Comparison of ENCODE assay signal across 41 mouse cellular contexts in genomic region chr17:28916520-28916919, GRCm38 (mm10). TPM values are rescaled to one million over a fixed set of nuclear protein-coding genes. Genes with fewer than 3 reads are reported as not detected.
"Had no signal": no experiment of that assay in that cellular context is flagged by ENCODE, and none has a peak within 500 bp of the region (broad histone marks: within the 10 kb centered on the region; RNA-seq: fewer than 3 reads in every experiment).

No protein-coding gene starts in this region.

- H3K36me3 ChIP-seq: heart, embryonic 10.5 days; heart, embryonic 12.5 days; heart, embryonic 13.5 days; heart, embryonic 15.5 days; hindbrain, embryonic 10.5 days; hindbrain, embryonic 12.5 days; hindbrain, embryonic 13.5 days; hindbrain, embryonic 15.5 days; intestine, embryonic 15.5 days; kidney, embryonic 15.5 days had no signal

- H3K27me3 ChIP-seq: heart, embryonic 13.5 days; heart, embryonic 15.5 days; hindbrain, embryonic 12.5 days; hindbrain, embryonic 13.5 days; hindbrain, embryonic 15.5 days; intestine, embryonic 15.5 days; kidney, embryonic 15.5 days had no signal

- H3K27ac ChIP-seq: heart, embryonic 10.5 days; heart, embryonic 13.5 days; heart, embryonic 15.5 days; hindbrain, embryonic 10.5 days; hindbrain, embryonic 12.5 days; hindbrain, embryonic 13.5 days; hindbrain, embryonic 14.5 days; hindbrain, embryonic 15.5 days; hindbrain, postnatal 0 days; kidney, embryonic 15.5 days; kidney, postnatal 0 days; layer of hippocampus, adult 2 months; left cerebral cortex, adult 2 months had no signal

- H3K9ac ChIP-seq: heart, embryonic 12.5 days; heart, embryonic 13.5 days; heart, embryonic 15.5 days; hindbrain, embryonic 12.5 days; hindbrain, embryonic 13.5 days; hindbrain, embryonic 14.5 days; hindbrain, embryonic 15.5 days; intestine, embryonic 15.5 days; kidney, embryonic 15.5 days had no signal

- DNase-seq: heart, postnatal 10 days; heart, postnatal 14 days; heart, postnatal 36 days; heart, postnatal 4 days; kidney, adult 11 months; kidney, adult 18-20 months; kidney, adult 2 months; kidney, adult 8-10 months; kidney, adult 9 months; kidney, postnatal 10 days; kidney, postnatal 14 days; kidney, postnatal 25 days; kidney, postnatal 36 days; kidney, postnatal 4 days; layer of hippocampus, adult 9-11 months; layer of hippocampus, postnatal 36 days had no signal

- ATAC-seq: hindbrain, embryonic 16.5 days; hindbrain, postnatal 0 days; inflammation-experienced regulatory T-cells, adult 6 months; intestine, embryonic 15.5 days; intestine, embryonic 16.5 days; intestine, postnatal 0 days had no signal

- H3K9me3 ChIP-seq: heart, embryonic 10.5 days; heart, embryonic 12.5 days; heart, embryonic 13.5 days; heart, embryonic 15.5 days; hindbrain, embryonic 10.5 days; hindbrain, embryonic 12.5 days; hindbrain, embryonic 13.5 days; hindbrain, embryonic 15.5 days; intestine, embryonic 15.5 days; kidney, embryonic 15.5 days had no signal

- H3K4me1 ChIP-seq: hindbrain, embryonic 10.5 days; hindbrain, embryonic 12.5 days; hindbrain, embryonic 13.5 days; hindbrain, embryonic 15.5 days; kidney, embryonic 15.5 days had no signal

- H3K4me3 ChIP-seq: heart, embryonic 10.5 days; heart, embryonic 12.5 days; heart, embryonic 13.5 days; heart, embryonic 15.5 days; hindbrain, embryonic 10.5 days; hindbrain, embryonic 12.5 days; hindbrain, embryonic 13.5 days; hindbrain, embryonic 15.5 days; intestine, embryonic 15.5 days; kidney, embryonic 15.5 days; layer of hippocampus, adult 2 months; left cerebral cortex, adult 2 months had no signal

- H3K4me2 ChIP-seq: heart, embryonic 12.5 days; heart, embryonic 13.5 days; heart, embryonic 15.5 days; hindbrain, embryonic 12.5 days; hindbrain, embryonic 13.5 days; hindbrain, embryonic 14.5 days; hindbrain, embryonic 15.5 days; intestine, embryonic 15.5 days; kidney, embryonic 15.5 days had no signal

RNA-seq across cellular contexts. Expression of gene 4930539E08Rik, which starts 1.4 kb away (rescaled TPM):
- polyA plus RNA-seq: hindbrain, embryonic 11.5 days had no signal

RNA-seq across cellular contexts. Expression of gene Pxt1, which starts 27.1 kb away (rescaled TPM):
- polyA plus RNA-seq: heart, embryonic 12.5 days; heart, embryonic 14.5 days; heart, embryonic 15.5 days; heart, postnatal 0 days; hindbrain, embryonic 12.5 days; hindbrain, embryonic 13.5 days; hindbrain, embryonic 14.5 days; hindbrain, embryonic 15.5 days; hindbrain, embryonic 16.5 days; hindbrain, postnatal 0 days; inflammation-experienced regulatory T-cells, adult 6 months; intestine, embryonic 14.5 days; intestine, embryonic 15.5 days; intestine, embryonic 16.5 days; intestine, postnatal 0 days; kidney, postnatal 0 days had no signal

RNA-seq across cellular contexts. Expression of gene Pnpla1, which starts 58.3 kb away (rescaled TPM):
- polyA plus RNA-seq: heart, embryonic 10.5 days; heart, embryonic 13.5 days; heart, embryonic 14.5 days; heart, embryonic 15.5 days; hindbrain, embryonic 10.5 days; hindbrain, embryonic 11.5 days; hindbrain, embryonic 12.5 days; hindbrain, embryonic 13.5 days; hindbrain, embryonic 14.5 days; hindbrain, embryonic 16.5 days; inflammation-experienced regulatory T-cells, adult 6 months; kidney, adult 2 months; kidney, embryonic 14.5 days; kidney, embryonic 16.5 days; kidney, postnatal 0 days had no signal
